Mouse (Mus musculus) myocyte (in vitro differentiated cells): ENCODE measurements around the gene Adam8.

ENCODE experiments used
- CEBPB ChIP-seq: IDR thresholded peaks from 2 replicates; pipeline ENCODE4 v1.6.1; 2011; ENCODE audit warnings: mild to moderate bottlenecking, moderate library complexity; ENCODE audit not compliant: poor library complexity, insufficient read depth, severe bottlenecking
- E2F4 ChIP-seq: IDR thresholded peaks from one replicate; pipeline ENCODE4 v1.6.1; 2011; ENCODE audit warnings: mild to moderate bottlenecking, control low read depth, moderate library complexity; ENCODE audit not compliant: insufficient read depth
- MAX ChIP-seq: IDR thresholded peaks from one replicate; pipeline ENCODE4 v1.6.1; 2011; ENCODE audit warnings: low read depth, mild to moderate bottlenecking, control low read depth
- MYOD1 ChIP-seq, 3 experiments: IDR thresholded peaks; one replicate each; pipeline ENCODE4 v1.6.1; 2011; ENCODE audit warnings: control low read depth in 2 of 3, low read depth in 2 of 3, mild to moderate bottlenecking in 2 of 3, moderate library complexity in 1 of 3; ENCODE audit not compliant: insufficient read length in 2 of 3, control insufficient read depth in 1 of 3
- MYOG ChIP-seq, 3 experiments: IDR thresholded peaks; one replicate each; pipeline ENCODE4 v1.6.1; 2011; ENCODE audit warnings: control low read depth in 2 of 3, low read depth in 2 of 3, mild to moderate bottlenecking in 2 of 3; ENCODE audit not compliant: insufficient read length in 2 of 3, control insufficient read depth in 1 of 3, insufficient read depth in 1 of 3
- POLR2A ChIP-seq: IDR thresholded peaks from one replicate; pipeline ENCODE4 v1.6.1; 2011; ENCODE audit warnings: low read depth, mild to moderate bottlenecking, control low read depth, moderate library complexity; ENCODE audit not compliant: insufficient read length
- POLR2AphosphoS2 ChIP-seq: IDR thresholded peaks from one replicate; pipeline ENCODE4 v1.6.1; 2011; ENCODE audit warnings: low read depth, control low read depth; ENCODE audit not compliant: insufficient read length
- REST ChIP-seq: IDR thresholded peaks from one replicate; pipeline ENCODE4 v1.6.1; 2011; ENCODE audit warnings: mild to moderate bottlenecking, control low read depth, moderate library complexity; ENCODE audit not compliant: insufficient read depth, insufficient read length
- SRF ChIP-seq: IDR thresholded peaks from one replicate; pipeline ENCODE4 v1.6.1; 2011; ENCODE audit warnings: low read depth; ENCODE audit not compliant: control insufficient read depth, insufficient read length
- TCF12 ChIP-seq: IDR thresholded peaks from one replicate; pipeline ENCODE4 v1.6.1; 2011; ENCODE audit warnings: mild to moderate bottlenecking, control low read depth; ENCODE audit not compliant: poor library complexity, insufficient read depth, severe bottlenecking
- TCF3 ChIP-seq: IDR thresholded peaks from one replicate; pipeline ENCODE4 v1.6.1; 2011; ENCODE audit warnings: low read depth, control low read depth; ENCODE audit not compliant: insufficient read length
- USF1 ChIP-seq: IDR thresholded peaks from one replicate; pipeline ENCODE4 v1.6.1; 2011; ENCODE audit warnings: low read depth, mild to moderate bottlenecking, control low read depth, moderate library complexity

GRCm38 (mm10) chr7:139950283-139950971, 41.9 kb downstream of the Adam8 start:
- TF ChIP-seq MYOD1 (IDR thresholded peaks at IDR 0.05; ENCODE audit: control insufficient read depth in 1 of 3, insufficient read length in 2 of 3, low read depth in 2 of 3) (no peak), TCF3 (no peak), USF1 (no peak), POLR2A (no peak), MAX (no peak), SRF (no peak), POLR2AphosphoS2 (no peak), E2F4 (no peak), TCF12 (no peak), MYOG (IDR thresholded peaks at IDR 0.05; ENCODE audit: control insufficient read depth in 1 of 3, insufficient read depth in 1 of 3, insufficient read length in 2 of 3, low read depth in 2 of 3) (no peak), REST (no peak), CEBPB (no peak)
